Mouse (Mus musculus): ENCODE data around the gene Hnrnpa2b1. TPM values are rescaled to one million over a fixed set of nuclear protein-coding genes. Genes with fewer than 3 reads are reported as not detected.
"Not testable (repeated sequence)": the region's sequence is repeated elsewhere in the genome, so short reads cannot be mapped to it uniquely, and the experiment has no call there.

Hnrnpa2b1 gene
- total RNA-seq (2021), result 100 to 1,000 TPM; 510 to 554 TPM

DNA sequence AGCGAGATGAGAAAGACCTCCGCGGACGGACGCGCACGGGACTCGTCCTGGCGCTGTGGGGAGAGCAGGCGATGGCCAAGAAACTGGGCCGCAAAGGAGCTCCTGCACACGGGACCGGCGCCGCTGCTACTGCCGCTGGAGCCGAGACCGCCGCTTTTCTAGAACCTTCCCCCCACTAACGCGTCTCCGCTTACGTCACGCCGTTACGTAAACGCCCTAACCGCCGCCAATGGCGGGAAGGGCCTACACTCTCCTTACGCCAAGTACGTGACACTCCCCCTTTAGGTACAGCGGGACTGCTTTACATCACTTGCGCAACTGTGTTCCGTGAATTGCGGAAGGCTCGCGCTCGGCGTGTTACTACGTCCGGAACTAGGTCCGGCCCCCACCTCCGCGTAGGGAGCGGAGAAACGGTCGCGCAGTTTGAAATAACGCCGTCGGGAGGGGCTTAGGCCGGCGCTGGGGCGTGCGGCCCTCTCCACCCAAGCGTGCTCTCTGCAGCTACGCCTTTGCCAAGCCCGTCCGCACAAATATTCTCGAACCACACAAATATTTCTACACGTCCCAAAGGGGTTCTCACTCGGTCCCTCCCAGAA, at the start of gene Hnrnpa2b1:
Gene Hnrnpa2b1, minus strand, starts transcription at position 180 of the 596 bp plus-strand sequence.
- intact Hi-C loops (cut with DNase I), result loop anchor here (5.0 kb wide), 1 partner anchor 88 kb away; no protein-coding TSS in a partner anchor
- DNase-seq, result peak; percentile 99 to 100

DNA sequence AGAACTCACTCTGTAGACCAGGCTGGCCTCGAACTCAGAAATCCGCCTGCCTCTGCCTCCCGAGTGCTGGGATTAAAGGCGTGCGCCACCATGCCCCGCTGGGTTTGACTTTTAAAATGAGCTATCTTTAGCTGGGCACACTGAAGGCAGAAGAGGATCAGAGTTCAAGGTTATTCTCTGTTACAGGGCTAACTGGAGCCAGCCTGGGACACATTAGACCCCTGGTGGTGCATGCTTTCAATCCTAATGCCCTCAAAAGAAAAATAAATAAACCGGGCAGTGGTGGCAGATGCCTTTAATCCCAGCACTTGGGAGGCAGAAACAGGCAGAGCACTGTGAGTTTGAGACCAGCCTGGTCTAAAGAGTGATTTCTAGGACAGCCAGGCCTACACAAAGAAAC, 45.2 kb upstream of the Hnrnpa2b1 start:
- intact Hi-C loops (cut with DNase I), result no loop called here
- no peak for DNase-seq

DNA sequence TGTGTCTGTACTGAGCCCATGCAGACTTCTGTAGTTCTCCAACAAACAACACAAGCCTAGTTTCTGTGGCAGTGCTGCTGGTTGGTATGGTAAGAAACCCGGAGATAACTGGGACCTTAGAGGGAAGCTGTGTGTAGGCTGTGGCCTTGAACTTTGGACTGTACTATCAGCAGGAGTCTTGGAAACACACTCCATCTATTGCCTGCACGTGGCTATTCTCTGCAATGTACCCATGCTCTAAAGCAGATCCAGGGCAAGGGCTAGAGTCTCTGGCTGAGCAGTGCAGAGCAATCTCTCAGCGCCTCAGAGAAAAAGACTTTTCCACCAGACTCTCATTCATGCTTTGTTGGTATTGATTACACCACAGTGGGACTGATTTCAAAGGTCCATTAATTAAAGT, 44.1 kb upstream of the Hnrnpa2b1 start:
- no peak for DNase-seq
- intact Hi-C loops (cut with DNase I), result no loop called here

DNA sequence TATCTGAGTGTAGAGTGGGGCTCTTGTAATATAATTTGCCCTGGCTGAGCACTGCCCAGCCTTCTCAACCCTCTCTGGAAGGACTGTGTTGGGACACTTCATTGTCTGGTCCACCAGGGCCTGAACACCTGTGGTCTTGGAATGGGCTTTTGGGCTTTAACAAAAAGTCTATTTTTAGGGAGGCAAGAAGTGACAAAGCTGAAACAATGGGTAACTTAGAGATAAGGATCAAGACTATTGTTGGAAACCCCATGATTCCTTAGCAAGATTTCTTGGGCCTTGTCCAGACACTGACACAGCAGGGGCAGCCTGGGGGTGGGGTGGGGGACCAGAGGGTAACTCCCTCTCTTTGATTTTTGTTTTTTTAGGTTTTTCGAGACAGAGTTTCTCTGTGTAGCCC, 41.3 kb upstream of the Hnrnpa2b1 start:
- no peak for DNase-seq
- intact Hi-C loops (cut with DNase I), result loop anchor here (2.0 kb wide), 1 partner anchor 68 kb away; no protein-coding TSS in a partner anchor

DNA sequence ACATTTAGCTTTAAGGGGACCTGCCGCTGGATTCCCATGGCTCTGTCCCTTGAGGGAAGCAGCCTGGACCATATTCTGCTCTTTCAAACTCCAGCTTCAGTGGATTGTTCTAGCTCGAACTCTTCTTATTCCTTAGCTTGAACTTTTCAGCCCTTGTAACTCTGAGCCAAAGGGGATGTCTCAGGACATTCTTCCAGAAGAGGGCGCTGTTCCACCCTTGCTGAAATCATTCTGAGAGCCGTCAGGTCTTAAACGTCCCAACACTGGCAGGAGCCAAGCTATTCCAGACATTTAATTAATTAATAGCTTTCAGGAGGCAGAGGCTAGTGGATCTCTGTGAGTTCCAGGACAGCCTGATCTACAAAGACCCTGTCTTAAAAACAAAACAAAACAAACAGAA, 40.4 kb upstream of the Hnrnpa2b1 start:
- intact Hi-C loops (cut with DNase I), result loop anchor here (2.0 kb wide), 1 partner anchor 69 kb away; no protein-coding TSS in a partner anchor
- peak; percentile 48 to 72 for DNase-seq

DNA sequence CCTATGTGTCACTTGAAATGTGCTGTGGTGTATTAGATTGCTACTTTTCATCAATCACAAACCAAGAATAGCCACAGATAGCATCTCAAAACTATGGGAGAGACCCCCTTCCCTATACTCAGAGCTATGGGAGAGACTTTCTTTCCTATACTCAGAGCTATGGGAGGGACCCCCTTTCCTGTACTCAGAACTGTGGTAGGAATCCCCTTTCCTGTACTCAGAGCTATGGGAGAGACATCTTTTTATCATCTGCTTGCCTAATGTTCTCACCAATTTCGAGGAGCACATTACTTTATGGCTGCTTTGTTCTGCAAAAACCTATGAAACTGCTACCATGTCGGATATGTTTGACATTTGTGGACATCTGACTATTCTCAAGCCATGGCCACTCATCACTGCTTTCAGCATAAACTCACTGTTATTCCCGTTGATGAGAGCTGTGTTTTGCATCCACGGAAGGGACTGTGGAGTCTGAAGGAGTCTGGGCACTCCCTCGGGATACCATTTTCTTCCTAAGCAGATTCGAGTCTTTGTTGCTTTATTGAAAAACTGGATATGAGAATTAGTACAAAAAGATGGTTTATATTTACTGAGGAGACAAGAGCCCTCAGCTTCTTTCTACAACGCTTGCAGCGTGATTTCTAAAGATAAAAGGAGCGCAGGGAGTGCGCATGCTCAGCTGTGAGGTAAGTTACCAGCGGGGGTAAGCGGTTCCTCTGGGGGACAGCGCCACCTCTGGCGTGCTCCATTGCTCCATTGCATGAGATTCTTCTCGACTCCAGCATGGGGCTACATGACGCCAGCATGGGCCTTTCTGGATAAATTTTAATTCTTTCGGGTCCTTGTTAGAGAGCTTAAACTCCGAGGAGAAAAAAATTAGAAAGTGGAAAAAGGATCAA, 39.3 kb upstream of the Hnrnpa2b1 start:
- intact Hi-C loops (cut with DNase I), result loop anchor here (5.0 kb wide), 1 partner anchor 127 kb away; no protein-coding TSS in a partner anchor
- DNase-seq, result peak; percentile 73 to 84

DNA sequence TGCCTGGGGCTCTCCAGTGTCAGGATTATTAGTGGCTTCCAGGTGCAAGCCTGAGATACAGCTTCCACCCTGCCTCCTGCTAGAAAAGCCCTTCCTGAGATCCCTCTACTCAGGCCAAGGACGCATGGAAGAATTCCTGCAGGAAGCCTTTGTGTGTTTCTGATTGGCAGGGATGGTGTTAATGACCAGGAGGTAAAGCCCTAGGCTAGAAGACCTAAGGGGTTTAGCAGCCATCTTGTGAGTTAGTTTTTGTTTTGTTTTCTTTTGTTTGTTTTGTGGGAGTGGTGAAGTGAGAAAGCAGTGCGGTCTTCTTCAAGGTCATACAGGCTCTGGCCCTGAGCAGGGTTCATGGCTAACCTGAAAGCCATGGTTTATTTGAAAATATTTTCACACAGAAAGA, 37.9 kb upstream of the Hnrnpa2b1 start:
- intact Hi-C loops (cut with DNase I), result loop anchor here (5.0 kb wide), 1 partner anchor 125 kb away; no protein-coding TSS in a partner anchor
- DNase-seq, result no peak

DNA sequence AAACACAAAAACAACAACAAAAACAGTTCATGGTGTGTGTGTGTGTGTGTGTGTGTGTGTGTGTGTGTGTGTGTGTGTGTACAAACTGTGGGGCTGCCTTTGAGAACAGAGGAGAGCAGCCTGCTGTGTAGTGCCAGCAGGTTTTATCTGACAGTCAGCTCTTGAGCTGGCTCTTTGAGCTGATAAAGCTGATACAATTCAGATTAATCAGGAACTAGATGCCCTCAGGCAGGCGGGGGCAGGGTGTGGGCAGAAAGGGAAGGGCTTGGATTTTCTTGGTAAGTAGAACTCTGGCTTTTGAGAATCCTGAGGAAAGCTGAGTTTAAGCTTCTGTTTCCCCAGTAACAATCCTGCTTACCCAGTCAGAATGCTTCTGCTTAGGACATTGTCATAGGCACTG, 36.0 kb upstream of the Hnrnpa2b1 start:
- no peak for DNase-seq
- intact Hi-C loops (cut with DNase I), result loop anchor here (5.0 kb wide), 1 partner anchor 123 kb away; no protein-coding TSS in a partner anchor

DNA sequence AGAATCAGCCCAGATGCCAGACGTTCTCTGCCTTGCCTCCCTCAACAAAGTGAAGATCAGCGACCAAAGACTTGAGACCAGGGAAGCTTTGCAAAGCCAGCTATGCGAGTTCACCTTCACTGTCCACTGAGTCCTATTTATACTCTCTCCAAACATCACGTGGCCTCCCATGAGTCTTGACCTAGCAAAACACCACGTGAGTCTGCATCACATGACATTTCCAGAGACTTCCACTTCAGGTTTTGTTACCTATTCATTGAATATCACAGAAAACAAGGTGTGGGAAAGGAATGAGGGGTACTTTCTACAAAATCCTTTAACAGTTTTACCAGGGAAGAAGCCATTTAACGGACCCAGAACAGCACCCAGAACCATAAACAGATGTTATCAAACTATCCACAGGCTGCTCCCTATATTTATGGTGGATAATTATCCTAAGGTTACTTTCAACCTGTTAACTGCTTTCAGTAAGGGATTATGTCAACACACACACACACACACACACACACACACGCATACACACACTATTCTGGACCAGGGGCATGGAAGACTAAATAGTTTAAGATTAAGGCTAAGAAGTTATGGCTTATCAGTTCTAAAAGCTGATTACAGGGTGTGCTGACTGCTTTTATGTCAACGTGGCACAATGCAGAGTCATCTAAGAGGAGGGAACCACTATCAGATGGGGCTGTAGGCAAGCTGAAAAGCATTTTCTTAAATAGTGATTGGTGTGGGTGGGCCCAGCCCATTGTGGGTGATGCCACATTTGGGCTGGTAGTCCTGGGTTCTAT, 27.8 kb upstream of the Hnrnpa2b1 start:
- no peak for DNase-seq
- intact Hi-C loops (cut with DNase I), result no loop called here

DNA sequence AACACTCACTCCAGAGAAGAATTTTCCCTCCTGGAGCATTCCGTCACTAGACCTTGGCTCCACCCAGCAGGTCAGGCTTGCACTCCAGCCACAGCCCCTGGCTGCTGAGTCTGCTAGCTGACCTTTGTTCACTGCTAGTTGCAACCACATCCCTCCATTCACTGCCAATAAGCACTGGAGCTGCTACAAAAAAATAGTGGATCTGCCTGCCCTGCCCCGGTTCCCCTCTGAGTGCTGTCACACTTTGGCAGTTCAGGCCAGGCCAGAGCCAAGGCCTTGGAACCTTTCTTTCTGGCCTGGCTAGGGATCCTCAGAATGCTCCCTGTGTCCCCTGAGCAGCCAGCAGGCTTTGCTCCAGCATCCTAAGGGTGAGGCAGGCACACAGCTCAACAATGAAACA, 20.1 kb upstream of the Hnrnpa2b1 start:
- peak; percentile 62 to 64 for DNase-seq
- intact Hi-C loops (cut with DNase I), result no loop called here

DNA sequence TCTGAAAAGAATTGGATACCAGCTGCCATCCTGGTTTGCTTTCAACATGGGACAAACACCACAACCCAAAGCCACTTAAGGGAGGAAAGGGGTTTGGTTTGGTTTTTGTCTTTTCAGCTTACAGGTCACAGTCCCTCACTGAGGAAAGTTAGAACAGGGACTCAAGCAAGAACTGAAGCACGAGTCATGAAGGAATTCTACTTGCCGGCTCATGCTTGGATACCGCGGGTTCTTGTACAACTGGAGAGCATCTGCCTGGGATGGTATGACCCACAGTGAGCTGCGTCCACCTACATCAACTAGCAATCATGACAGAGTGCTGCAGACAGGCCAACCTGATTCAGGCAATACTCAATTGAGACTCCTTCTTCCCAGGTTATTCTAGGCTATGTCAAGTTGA, 17.0 kb upstream of the Hnrnpa2b1 start:
- intact Hi-C loops (cut with DNase I), result no loop called here
- DNase-seq, result no peak

DNA sequence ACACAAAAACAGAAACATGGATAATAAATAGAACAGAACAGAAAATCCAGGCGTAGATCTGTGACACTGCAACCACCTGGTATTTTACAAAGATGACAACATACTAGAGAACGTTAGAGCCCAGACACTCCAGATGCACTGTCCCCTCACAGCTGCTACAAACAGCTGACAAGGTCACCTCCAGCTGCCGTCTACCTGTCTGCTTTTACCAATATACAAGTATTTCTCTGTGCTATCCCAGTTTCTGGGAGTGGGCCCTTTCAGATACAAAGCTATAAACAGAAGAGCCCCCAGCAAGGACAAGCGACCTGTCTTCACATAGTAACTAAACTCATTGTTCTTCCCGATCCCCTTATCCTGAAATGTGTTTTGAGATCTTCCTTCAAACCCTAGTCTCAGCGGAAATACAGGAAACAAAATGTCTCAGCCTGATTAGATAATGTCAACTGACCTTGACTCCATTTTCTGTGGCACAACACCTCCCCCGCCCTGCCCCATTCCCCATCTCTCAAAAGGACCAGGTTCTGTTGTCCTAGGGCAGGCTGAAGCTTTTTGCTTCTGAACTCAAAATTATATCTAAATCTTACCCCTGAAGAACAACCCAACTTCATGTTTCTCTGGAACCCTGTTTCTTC, 16.5 kb upstream of the Hnrnpa2b1 start:
- DNase-seq, result no peak
- intact Hi-C loops (cut with DNase I), result no loop called here

DNA sequence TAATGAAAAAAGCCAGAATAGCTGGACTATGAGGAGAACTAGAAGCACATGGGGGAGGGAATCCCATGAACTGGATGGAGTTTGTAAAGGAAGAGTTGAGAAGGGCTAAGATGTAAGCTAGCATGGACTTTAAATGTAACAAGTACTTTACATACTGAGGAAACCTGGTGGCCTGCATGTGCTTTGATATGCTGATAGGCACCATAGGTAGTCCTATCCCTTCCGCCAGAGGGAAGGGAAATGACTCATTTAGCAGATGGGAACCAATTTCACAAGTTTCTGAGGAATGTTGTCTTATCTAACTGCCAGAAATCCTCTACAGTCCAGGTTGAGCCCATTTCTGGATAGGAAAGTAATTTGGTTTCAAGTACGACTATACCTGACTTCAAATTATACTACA, 16.0 kb upstream of the Hnrnpa2b1 start:
- intact Hi-C loops (cut with DNase I), result no loop called here
- no peak for DNase-seq

DNA sequence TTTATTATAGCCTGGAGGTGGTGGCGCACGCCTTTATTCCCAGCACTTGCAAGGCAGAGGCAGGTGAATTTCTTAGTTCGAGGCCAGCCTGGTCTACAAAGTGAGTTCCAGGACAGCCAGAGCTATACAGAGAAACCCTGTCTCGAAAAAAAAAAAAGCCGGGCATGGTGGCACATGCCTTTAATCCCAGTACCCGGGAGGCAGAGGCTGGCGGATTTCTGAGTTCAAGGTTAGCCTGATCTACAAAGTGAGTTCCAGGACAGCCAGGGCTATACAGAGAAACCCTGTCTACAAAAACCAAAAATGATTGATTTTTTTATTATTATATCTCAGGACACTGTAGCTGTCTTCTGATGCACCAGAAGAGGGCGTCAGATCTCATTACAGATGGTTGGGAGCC, 14.9 kb upstream of the Hnrnpa2b1 start:
- intact Hi-C loops (cut with DNase I); DNase-seq: not testable (repeated sequence)

DNA sequence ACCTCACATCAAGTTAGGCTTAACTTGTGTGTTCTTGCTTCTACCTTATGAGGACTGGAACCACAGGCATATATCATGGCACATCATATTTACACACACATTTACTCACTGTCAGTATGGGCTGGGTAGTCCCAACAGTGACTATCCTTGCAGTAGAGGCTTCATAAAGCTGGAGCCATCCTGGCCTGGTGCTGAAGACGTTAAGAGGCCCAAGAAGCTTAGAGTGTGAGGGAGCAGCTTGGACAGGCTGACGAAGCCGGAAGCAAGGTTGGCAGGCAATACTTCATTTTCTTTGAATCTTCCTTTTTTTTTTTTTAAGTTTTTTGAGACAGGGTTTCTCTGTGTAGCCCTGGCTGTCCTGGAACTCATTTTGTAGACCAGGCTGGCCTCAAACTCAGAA, 14.2 kb upstream of the Hnrnpa2b1 start:
- no peak for DNase-seq
- intact Hi-C loops (cut with DNase I), result no loop called here

DNA sequence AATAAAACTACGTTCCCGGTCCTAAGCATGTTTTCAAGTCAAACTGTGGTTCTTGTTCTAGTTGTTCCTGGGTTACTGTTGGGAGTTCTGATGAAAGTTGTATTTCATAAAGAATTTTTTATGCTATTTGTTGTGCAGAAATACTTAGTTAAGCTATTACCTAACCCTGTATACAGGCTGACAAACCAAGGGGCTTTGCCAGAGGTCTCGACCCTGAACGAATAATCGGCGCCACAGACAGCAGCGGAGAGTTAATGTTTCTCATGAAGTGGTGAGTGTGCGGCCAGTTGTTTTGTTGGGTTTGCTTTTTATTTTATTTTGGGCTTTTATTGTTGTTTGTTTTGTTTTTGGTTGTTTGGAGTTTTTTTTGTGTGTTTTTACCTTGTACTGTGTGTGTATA, 11.9 kb upstream of the Hnrnpa2b1 start:
- intact Hi-C loops (cut with DNase I), result no loop called here
- DNase-seq, result no peak

DNA sequence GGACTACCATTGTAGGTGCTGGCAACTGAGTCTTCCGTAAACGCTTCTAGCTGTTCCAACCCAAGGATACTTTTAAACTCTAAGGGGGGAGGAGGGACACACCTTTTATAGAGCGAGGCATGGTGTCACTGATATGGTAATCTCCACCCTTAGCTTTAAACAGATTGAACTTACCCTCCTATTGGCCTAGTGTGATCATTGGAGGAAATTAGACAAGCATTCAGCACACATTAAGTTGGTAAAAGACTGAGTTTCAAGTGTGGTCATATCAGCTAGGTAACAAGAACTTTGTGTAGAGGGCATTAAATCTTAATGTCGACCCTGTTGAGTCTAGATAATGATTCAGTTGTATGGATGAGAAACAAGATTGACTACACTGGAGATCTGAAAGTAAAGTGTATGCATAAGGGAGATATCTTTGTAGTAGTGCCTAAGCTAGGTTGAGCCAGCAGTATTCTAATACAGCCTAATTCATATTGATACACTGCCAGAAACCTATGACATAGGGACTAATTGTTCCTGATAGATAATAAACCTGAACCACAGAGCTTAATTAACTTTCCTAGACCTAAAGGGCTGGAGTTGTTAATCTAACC, 9.5 kb upstream of the Hnrnpa2b1 start:
- intact Hi-C loops (cut with DNase I), result no loop called here
- DNase-seq, result no peak

DNA sequence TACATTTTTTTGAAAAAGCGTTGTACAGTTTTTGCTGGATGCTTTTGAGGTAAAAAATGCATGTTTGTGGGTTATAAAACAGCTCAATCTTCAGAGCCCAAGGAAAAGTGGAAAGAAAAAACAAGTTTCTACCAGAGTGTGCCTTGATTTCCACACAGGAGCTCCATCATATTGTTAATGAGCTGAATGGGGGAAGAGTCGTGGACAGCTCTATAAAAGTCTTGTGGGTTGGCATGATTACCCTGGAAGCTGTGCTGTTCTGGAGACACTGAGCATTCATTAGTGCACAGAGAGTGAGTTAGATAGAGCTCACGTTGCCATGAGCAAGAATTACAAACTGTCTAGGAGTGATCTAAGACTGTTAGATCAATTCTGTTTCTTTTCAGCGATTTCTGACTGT, 2.5 kb upstream of the Hnrnpa2b1 start:
- intact Hi-C loops (cut with DNase I), result no loop called here
- no peak for DNase-seq

DNA sequence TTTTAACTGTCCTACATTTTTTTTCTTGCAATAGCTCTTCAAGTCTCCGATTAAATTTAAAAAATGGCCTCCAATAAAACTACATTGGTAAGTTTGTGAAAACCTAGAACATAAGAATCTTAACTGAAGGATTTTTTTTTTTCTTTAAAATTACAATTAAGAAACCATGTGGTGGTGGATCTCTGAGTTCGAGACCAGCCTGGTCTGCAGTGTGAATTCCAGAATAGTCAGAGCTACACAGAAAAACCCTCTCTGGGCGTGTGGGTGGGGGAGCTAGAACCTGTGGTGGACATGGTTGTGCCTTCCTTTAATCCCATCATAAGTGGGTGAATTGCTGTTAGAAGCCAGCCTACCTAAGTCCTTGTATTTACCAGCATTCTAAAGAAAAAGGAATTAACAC, 2.1 kb upstream of the Hnrnpa2b1 start:
- intact Hi-C loops (cut with DNase I), result no loop called here
- DNase-seq, result no peak

DNA sequence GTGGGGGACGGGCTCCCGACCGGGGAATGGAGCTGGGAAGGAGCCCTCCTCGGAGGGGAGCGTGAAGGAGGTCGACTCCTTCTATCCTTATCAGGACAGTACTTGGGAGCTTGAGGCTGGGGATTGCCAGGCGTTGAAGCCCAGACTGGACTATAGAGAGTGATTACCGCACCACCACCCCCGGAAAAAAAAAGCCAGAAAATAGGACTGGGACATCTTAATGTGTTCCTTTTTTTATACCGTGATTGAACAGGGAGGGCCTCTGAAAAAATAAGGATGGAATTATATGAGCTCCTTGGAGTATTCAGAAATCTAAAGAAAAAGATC, 1.4 kb upstream of the Hnrnpa2b1 start:
- DNase-seq, result no peak
- intact Hi-C loops (cut with DNase I), result no loop called here
